Mouse (Mus musculus): ENCODE data around the gene Amigo3.

The Amigo3 gene

GRCm38 (mm10) chr9:108052411-108052810 lies 548 bp upstream of the Amigo3 start:
- DNase-seq (ENCODE audit: low spot score): no peak

DNA sequence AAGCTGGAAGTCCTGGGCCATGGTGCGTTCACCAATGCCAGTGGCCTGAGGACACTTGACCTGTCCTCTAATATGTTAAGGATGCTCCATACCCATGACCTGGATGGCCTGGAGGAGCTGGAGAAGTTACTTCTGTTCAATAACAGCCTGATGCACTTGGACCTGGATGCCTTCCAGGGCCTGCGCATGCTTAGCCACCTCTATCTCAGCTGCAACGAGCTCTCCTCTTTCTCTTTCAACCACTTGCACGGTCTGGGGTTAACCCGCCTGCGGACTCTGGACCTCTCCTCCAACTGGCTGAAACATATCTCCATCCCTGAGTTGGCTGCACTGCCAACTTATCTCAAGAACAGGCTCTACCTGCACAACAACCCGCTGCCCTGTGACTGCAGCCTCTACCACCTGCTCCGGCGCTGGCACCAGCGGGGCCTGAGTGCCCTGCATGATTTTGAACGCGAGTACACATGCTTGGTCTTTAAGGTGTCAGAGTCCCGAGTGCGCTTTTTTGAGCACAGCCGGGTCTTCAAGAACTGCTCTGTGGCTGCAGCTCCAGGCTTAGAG lies 786 bp downstream of the Amigo3 start:
- no peak for DNase-seq (ENCODE audit: low spot score)

GRCm38 (mm10) chr9:108054331-108055040 lies 1.5 kb downstream of the Amigo3 start:
- DNase-seq (ENCODE audit: low spot score): no peak

- no peak for DNase-seq (ENCODE audit: low spot score)
Observed at GRCm38 (mm10) chr9:108055061-108055460, 2.1 kb downstream of the Amigo3 start.

- no peak for DNase-seq (ENCODE audit: low spot score)
Observed at GRCm38 (mm10) chr9:108055661-108056237, 2.8 kb downstream of the Amigo3 start.

DNA sequence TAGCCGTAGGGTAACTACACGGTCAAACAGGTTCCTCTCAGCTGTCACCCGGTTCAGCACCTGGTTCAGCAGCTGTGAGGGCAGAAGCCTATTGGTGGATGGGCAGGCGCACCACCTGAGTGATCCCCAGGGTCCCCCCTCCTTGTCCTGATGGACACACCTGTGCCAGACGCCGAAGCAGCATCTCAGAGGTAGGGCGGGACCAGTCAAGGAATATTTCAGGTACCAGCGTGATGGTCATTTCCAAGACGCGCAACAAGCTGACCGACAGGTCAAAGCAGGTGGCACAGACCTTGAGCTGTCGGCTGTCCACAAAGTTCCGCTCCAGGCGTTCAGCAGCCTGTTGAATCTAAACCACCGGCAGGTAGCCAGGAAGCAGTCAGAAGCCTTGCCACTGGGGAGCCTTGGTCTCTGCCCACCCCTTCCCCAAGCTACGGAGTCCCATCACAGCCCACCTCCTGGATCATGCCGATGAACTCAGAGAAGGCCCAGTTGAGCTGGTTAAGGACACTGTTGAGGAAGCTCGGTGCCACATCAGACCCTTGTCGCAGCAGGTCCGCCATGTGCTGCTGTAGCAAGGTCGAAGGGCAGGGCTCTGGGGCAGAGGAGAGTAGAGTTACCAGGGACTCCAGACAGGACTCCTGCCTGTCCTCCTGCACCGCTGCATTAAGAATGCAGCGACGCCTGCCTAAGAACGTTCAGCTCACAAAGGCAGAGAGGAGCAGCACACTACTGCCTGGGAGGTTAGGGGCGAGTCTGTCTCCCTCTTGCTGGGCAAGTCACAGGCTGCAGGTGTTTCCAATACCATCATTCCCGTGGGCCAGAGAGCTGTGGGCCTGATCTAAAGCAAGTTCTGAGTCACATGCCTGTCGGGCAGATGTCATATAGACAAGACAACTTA lies 3.7 kb downstream of the Amigo3 start:
- no peak for DNase-seq (ENCODE audit: low spot score)

- DNase-seq (ENCODE audit: low spot score): no peak
Observed at GRCm38 (mm10) chr9:108057262-108057562, 4.3 kb downstream of the Amigo3 start.

DNA sequence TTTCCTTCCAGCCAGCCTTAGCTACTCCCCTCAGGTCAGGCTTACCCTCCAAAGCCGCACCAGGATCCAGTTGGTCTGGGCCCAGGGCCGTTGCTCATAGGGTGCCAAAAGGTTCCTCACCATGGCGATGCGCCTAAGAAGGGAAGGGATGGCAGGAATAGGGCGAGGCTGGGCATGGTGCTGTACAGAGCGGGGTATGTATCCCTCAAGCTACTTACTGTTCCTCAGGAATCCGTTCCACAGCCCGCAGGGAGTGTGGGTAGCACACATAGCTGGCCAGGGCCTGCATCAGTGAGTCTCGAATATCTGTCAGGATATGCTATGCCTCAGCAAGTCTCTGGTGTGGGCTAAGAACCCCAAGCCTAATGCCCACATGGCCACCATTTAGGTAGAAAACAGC lies 5.3 kb downstream of the Amigo3 start:
- no peak for DNase-seq (ENCODE audit: low spot score)

GRCm38 (mm10) chr9:108062142-108062541 lies 9.2 kb downstream of the Amigo3 start:
- no peak for DNase-seq (ENCODE audit: low spot score)

GRCm38 (mm10) chr9:108063361-108063760 lies 10.4 kb downstream of the Amigo3 start:
- no peak for DNase-seq (ENCODE audit: low spot score)

DNA sequence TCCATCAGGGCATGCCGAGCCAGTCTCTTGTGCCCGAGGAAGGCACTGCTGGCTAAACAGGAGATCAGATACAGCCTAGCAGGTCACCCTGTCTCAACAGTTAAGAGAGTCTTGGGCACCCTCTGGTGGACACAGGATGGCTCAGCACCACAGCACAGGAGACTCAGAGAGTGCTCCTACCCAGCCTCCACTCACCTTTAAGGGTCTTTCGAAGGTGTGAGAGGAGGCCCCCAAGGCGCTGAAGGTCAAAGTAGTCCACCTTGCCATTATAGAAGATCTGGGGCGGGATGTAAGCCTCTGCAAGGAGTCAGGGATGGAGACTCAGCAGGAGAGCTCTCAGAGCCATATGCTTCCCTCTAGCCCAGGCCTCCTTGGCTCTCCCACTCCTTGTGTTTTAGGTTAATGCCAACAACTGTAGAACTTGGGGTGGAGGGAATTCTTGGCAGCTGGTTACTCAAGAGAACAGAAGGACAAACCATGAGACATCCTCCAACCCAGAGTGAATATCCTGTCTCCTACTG lies 12.6 kb downstream of the Amigo3 start:
- DNase-seq (ENCODE audit: low spot score): peak; percentile 56

DNA sequence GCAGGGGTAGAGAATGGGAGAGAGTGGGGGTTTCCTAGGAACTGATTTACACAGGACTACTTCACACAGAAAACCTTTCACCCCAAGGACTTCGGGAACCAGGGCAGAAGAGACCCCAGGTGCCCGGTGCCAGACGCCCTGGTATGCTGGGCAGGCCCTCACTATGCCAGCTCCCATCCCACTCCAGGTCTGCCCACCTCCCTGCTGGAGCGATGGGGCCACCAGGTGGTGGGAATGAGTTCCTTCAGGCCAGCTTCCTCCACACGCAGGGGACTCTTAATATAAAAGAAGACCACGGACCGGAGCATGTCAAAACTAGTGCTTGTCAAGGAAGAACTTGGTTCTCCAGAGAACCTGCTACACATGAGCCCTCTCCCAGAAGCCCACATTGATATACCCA lies 14.2 kb downstream of the Amigo3 start:
- DNase-seq (ENCODE audit: low spot score): no peak

DNA sequence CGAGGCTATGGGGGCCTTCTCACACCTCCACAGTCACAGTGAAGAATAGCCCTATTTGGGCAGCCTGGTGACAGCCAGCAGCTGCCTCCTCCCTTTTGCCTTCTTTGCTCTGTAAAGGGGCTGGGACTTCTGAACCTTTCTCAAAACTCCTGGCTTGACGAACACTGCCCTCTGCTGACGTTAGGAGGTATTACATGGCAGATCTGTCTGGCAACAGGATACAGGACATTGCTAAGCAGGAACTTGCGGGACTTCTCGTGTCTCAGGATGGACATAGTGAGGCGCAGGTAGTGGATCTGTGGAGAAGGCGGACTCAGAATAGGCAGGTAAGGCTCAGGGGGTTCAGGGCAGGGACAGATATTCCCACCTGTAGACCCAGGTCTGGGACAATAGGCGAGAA lies 14.9 kb downstream of the Amigo3 start:
- peak; percentile 81 for DNase-seq (ENCODE audit: low spot score)

DNA sequence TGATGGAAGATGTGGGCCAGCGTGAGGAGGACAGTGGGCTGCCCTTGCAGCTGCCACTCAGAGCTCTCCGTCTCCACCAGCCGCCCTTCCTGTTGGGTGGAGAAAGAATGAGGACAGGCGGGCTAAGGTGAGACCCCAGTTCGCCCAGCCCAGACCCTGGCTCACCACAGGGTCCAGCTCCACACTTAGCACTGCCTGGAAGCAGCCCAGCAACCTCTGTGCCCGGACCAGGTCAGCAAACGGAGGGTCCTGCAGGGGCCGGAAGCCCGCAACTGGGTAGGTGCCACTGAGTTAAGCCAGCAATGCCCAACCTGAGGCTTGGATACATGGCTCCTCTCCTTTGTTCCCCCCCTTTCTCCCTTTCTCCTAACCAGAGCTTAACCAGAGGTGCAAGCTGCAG lies 16.0 kb downstream of the Amigo3 start:
- DNase-seq (ENCODE audit: low spot score): no peak

DNA sequence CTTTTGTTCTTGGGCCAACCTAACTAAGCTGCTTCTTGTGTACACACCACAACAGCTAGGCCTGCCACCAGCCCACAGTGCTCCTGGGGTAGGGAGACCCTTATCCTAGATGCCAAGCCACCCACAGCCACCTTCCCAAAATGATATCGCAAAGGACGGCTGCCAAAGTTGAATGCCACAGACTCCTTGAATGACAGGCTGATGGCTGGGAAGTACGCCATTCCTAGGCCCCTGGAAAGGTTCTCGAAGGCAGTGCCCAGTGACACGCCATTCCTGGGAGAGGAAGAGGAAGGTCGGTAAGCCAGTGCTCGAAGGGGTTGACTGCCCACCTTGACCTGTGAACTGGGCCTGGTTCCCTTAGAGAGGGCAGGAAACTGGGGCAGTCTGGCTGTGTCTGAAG lies 16.6 kb downstream of the Amigo3 start:
- DNase-seq (ENCODE audit: low spot score): no peak

- DNase-seq (ENCODE audit: low spot score): no peak
Observed at GRCm38 (mm10) chr9:108071801-108072200, 18.8 kb downstream of the Amigo3 start.

GRCm38 (mm10) chr9:108072481-108072924 lies 19.5 kb downstream of the Amigo3 start:
- DNase-seq (ENCODE audit: low spot score): no peak

GRCm38 (mm10) chr9:108073141-108073930 lies 20.4 kb downstream of the Amigo3 start:
- no peak for DNase-seq (ENCODE audit: low spot score)

DNA sequence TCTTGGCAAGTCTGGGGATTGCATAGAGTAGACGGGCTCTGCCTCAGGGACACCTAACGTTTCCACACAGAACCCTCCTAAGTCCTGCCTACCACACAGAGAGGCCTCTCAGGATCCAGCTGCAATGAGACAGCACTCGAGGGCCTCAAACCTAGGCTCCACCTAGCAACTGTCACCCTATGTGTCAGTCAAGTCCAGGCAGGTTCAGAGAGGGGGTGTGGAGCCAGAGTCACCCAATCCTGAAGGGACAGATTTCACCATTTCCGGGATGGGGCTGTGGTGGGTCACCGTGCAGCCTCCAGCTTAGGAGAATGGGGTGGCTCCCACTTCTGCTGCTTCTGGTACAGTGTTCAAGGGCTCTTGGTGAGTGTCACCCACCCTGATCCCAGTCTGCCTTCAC lies 27.2 kb downstream of the Amigo3 start, which contains the start of gene Mst1:
Gene Mst1 (plus strand): TSS at position 269 of the 400 bp plus-strand sequence.
- no peak for DNase-seq (ENCODE audit: low spot score)

DNA sequence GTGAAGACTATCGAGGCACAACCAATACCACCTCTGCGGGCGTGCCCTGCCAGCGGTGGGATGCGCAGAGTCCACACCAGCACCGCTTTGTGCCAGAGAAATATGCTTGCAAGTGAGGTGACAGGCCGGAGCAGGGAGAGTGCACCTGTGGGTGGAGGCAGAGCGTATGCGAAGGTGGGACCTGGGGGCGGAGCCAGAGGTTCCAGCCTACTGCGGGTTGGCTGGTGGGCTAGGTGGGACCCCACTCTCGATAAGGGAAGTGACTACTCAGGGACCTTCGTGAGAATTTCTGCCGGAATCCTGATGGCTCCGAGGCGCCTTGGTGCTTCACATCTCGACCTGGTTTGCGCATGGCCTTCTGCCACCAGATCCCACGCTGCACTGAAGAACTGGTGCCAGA lies 29.6 kb downstream of the Amigo3 start:
- no peak for DNase-seq (ENCODE audit: low spot score)

- DNase-seq (ENCODE audit: low spot score): no peak
Observed at GRCm38 (mm10) chr9:108082988-108083431, 30.1 kb downstream of the Amigo3 start, which contains the start of gene Rnf123. TSS of gene Rnf123 (minus strand) at chr9:108083346.

Data from urinary bladder, postnatal 25 days (tissue).